Mouse (Mus musculus) fibroblast of lung, adult 2 months (primary cell): ENCODE data around the gene Efcab12.
"Not testable (repeated sequence)": the region's sequence is repeated elsewhere in the genome, so short reads cannot be mapped to it uniquely, and the experiment has no call there.

Experiments used
- DNase-seq: peaks from one replicate; pipeline ENCODE4 v3.0.0-alpha.2; 2011; ENCODE audit warnings: low read depth

Gene Efcab12

GRCm38 (mm10) chr6:115845006-115845405, 6.8 kb upstream of the Efcab12 start:
- no peak for DNase-seq

GRCm38 (mm10) chr6:115838745-115839144, 533 bp upstream of the Efcab12 start:
- DNase-seq, result no peak

GRCm38 (mm10) chr6:115833861-115834260, 4.4 kb downstream of the Efcab12 start:
- no peak for DNase-seq

GRCm38 (mm10) chr6:115832152-115832850, 5.9 kb downstream of the Efcab12 start:
- DNase-seq, result no peak

GRCm38 (mm10) chr6:115830779-115831601, 7.2 kb downstream of the Efcab12 start:
- DNase-seq, result no peak

- not testable (repeated sequence) for DNase-seq
Observed at GRCm38 (mm10) chr6:115823850-115824464, 14.3 kb downstream of the Efcab12 start.

- DNase-seq, result no peak
Observed at GRCm38 (mm10) chr6:115821216-115821993, 16.8 kb downstream of the Efcab12 start.

GRCm38 (mm10) chr6:115818129-115818528, 20.1 kb downstream of the Efcab12 start:
- no peak for DNase-seq

GRCm38 (mm10) chr6:115815041-115815440, 23.2 kb downstream of the Efcab12 start:
- no peak for DNase-seq

- DNase-seq, result no peak
Observed at GRCm38 (mm10) chr6:115814104-115814503, 24.1 kb downstream of the Efcab12 start.

- no peak for DNase-seq
Observed at GRCm38 (mm10) chr6:115811606-115812005, 26.6 kb downstream of the Efcab12 start.

GRCm38 (mm10) chr6:115808488-115809231, 29.6 kb downstream of the Efcab12 start, which contains the start of gene Rpl32:
Rpl32 (minus strand) TSS chr6:115808747.
- DNase-seq, result peak; percentile 88

- no peak for DNase-seq
Observed at GRCm38 (mm10) chr6:115808196-115808487, 30.1 kb downstream of the Efcab12 start.

GRCm38 (mm10) chr6:115807464-115808195, 30.6 kb downstream of the Efcab12 start:
- DNase-seq, result no peak

GRCm38 (mm10) chr6:115804432-115805192, 33.6 kb downstream of the Efcab12 start:
- DNase-seq, result no peak

GRCm38 (mm10) chr6:115803541-115804382, 34.5 kb downstream of the Efcab12 start:
- peak; percentile 86 for DNase-seq

- no peak for DNase-seq
Observed at GRCm38 (mm10) chr6:115801811-115802210, 36.4 kb downstream of the Efcab12 start.

- no peak for DNase-seq
Observed at GRCm38 (mm10) chr6:115792691-115793215, 45.5 kb downstream of the Efcab12 start.
